Mouse (Mus musculus): ENCODE data around the gene Sulf2.

- TF ChIP-seq CTCF (IDR thresholded peaks at IDR 0.05; ENCODE audit: control insufficient read depth, insufficient read depth, low read length) = no peak
- no peak for TF ChIP-seq POLR2A (IDR thresholded peaks at IDR 0.05; ENCODE audit: borderline replicate concordance, control insufficient read depth, low read depth, low read length)
Observed at GRCm38 (mm10) chr2:166045006-166045405, 110.5 kb downstream of the Sulf2 start.
